Mouse (Mus musculus) megakaryocyte-erythroid progenitor cell, adult 5-6 weeks (primary cell): ENCODE measurements around the gene Drosha. TPM values are rescaled to one million over a fixed set of nuclear protein-coding genes. Genes with fewer than 3 reads are reported as not detected.

Experiments used
- total RNA-seq, 2 experiments: library from RNA; stranded (forward) in 1 of 2; stranded (reverse) in 1 of 2; fragments of 200-1000, 215-1000 nt in 1 of 2; fragments of >200 nt in 1 of 2; fragmentation: Nextera tagmentation in 1 of 2; gene quantifications; 2 replicates each; pipeline ENCODE4 v1.2.3; 2014 to 2017

Gene Drosha
- total RNA-seq, 2 experiments from 2014 or later: 32.3 to 69.9 TPM

Other genes starting within 250 kb of the Drosha start
- gene Pdzd2, start 84.9 kb upstream of the Drosha start, total RNA-seq (2014; fragmentation: Nextera tagmentation): 0.07 and 2.4 TPM in 2 replicates
- not detected in 2 replicates for gene Pdzd2, start 84.9 kb upstream of the Drosha start, total RNA-seq (2017)
- 57.4 and 67.7 TPM in 2 replicates for gene 6030458C11Rik, start 166 bp upstream of the Drosha start, total RNA-seq (2014; fragmentation: Nextera tagmentation)
- gene 6030458C11Rik, start 166 bp upstream of the Drosha start, total RNA-seq (2017): 37.9 and 46.0 TPM in 2 replicates